Mouse (Mus musculus): Measurements from ENCODE around the gene Chadl.
"Not testable (repeated sequence)": the region's sequence is repeated elsewhere in the genome, so short reads cannot be mapped to it uniquely, and the experiment has no call there.

Chadl gene

DNA sequence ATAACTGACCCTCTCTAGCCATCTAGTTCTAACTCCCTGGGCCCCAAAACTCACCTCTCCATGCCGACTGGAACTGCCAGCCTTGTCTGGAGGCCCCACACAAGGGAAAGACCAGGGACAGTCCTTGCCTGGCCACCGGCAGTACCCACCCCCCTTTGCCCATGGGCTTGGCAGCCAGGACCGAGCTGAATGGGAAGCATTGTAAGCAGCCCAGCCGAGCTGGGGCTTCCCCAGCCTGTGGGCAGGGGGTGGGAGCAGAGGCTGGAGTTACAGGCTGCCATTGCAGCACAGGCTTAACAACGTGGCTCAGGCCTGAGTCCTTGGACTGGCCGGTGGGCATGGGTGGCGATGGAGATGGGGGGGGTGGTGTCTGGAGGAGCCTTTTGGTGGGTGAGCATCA, at the start of gene Chadl:
TSS of gene Chadl (minus strand) at position 113 of the 400 bp plus-strand sequence.
- no peak for DNase-seq (ENCODE audit: low spot score)

- DNase-seq (ENCODE audit: low spot score): peak; percentile 45
Measured at GRCm38 (mm10) chr15:81745601-81746114, 48.6 kb upstream of the Chadl start.

- DNase-seq (ENCODE audit: low spot score): peak; percentile 74
Measured at GRCm38 (mm10) chr15:81744992-81745600, 48.0 kb upstream of the Chadl start, which contains the start of the genes Zc3h7b and Rangap1. Zc3h7b (plus strand) TSS chr15:81745057. Rangap1 (minus strand) TSS chr15:81745530.

DNA sequence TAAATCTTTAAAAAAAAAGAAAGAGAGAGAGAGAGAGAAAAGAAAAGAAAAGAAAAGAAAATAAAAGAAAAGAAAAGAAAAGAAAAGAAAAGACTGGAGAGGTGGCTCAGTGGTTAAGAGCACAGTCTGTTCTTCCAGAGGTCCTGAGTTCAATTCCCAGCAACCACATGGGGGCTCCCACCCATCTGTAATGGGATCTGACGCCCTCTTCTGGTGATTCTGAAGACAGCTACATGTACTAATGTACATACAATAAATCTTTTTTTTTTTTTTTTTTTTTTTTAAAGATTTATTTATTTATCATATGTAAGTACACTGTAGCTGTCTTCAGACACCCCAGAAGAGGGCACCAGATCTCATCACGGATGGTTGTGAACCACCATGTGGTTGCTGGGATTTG, 45.3 kb upstream of the Chadl start:
- DNase-seq (ENCODE audit: low spot score): not testable (repeated sequence)

DNA sequence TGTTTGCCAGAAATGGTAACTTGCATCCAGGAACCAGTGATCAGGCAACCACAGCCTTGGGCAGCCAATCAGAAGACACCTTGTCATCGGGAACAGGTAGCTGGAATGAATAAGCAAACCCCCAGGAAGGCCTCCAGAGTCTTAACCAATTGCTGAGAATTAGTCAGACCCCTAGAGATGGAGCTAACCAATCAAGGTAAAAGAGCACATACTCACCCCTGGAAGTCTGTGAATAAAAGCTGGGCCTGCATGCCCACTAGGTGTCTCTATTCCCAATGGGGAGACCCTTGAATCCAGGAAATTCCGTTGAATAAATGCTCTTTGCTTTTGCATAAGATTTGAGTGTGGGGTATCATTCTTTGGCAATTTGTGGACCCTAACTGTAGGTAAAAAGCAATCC, 42.8 kb upstream of the Chadl start:
- peak; percentile 31 for DNase-seq (ENCODE audit: low spot score)

- peak; percentile 67 for DNase-seq (ENCODE audit: low spot score)
Measured at GRCm38 (mm10) chr15:81739296-81739695, 42.2 kb upstream of the Chadl start.

DNA sequence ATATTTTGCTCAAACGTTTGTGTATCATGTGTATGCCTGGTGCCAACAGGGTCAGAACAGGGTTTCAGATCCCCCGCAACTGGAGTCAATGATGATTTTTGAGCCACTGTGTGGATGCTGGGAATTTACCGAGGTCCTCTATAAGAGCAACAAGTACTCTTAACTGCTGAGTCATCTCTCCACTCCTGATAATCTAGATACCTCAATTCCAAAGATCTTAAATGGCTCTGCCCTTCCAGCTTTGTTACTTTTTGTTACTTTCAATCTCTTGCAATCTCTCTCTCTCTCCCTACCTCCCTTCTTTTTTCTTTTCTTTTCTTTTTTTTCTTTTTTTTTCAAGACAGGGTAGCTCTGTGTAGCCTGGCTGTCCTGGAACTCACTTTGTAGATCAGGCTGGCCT, 38.0 kb upstream of the Chadl start:
- no peak for DNase-seq (ENCODE audit: low spot score)

GRCm38 (mm10) chr15:81729792-81730635, 32.9 kb upstream of the Chadl start:
- peak; percentile 99 for DNase-seq (ENCODE audit: low spot score)

DNA sequence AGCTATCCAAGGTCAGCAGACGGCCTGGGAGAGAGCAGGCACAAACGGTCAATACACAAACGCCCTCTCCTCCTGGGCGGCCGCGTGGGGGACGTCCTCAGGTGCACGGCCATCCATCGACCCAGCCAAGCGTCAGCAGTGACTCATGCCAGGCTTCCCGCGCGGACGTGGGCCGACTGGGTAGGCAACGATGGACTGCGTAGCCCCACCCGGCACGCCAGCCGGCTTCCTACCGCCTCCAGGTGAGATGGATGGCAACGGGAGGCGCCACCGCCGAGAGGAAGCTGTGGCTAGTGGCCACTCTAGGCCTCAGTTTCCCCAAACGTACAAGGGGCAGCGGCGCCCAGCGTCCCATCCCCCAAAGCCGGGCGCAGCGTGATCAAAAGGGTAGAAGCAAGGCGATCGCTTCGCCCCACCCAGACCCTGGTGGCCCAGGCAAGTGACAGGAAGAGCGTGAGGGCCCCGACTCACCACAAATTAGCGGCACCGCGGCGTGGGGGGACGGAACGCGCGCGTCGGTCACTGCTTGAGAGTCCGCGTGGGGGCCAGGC, 32.2 kb upstream of the Chadl start:
- DNase-seq (ENCODE audit: low spot score): no peak

- no peak for DNase-seq (ENCODE audit: low spot score)
Measured at GRCm38 (mm10) chr15:81725965-81726364, 28.9 kb upstream of the Chadl start.

- DNase-seq (ENCODE audit: low spot score): no peak
Measured at GRCm38 (mm10) chr15:81723653-81724052, 26.6 kb upstream of the Chadl start.

- DNase-seq (ENCODE audit: low spot score): no peak
Measured at GRCm38 (mm10) chr15:81722361-81722760, 25.3 kb upstream of the Chadl start.

- no peak for DNase-seq (ENCODE audit: low spot score)
Measured at GRCm38 (mm10) chr15:81719139-81719531, 22.0 kb upstream of the Chadl start.

DNA sequence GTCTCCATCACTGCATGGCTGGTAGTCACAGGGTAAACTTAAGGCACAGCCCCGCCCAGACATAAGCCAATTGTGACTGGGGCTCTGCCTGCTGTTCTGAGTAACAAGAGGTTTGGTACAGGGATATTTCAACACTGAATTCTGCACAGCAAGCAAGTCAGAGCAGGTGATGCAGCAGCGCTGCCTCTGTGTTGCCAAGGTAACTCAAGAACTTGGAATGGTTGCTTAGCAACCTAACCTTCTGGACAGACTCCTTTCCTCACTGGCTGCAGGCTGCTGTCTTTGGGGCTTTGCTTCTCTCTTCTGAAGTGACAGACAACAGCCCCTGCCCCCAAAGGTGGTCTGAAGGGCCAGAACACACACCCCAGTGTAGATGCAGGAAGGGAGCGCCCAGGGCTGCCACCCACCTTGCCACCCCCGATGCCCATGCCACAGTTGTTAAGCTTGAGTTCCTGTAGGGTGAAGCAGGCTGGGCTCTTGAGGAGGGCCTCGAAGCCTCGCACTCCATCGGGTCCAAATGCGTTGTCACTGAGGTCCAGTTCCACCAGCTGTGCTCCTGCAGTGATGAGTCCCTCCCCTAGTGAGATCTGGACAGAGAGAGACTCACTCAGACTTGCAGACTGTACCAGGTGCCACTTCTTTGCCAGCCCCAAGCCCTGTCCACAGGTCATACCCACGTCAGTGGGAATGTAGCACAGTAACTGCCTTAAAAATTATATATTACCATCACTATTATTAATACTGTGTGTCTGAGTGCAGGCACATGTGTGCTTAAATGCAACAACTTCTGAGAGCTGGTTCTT, 21.4 kb upstream of the Chadl start:
- no peak for DNase-seq (ENCODE audit: low spot score)

GRCm38 (mm10) chr15:81713742-81714141, 16.7 kb upstream of the Chadl start:
- no peak for DNase-seq (ENCODE audit: low spot score)

GRCm38 (mm10) chr15:81710801-81711200, 13.7 kb upstream of the Chadl start:
- no peak for DNase-seq (ENCODE audit: low spot score)

- DNase-seq (ENCODE audit: low spot score): no peak
Measured at GRCm38 (mm10) chr15:81709686-81710085, 12.6 kb upstream of the Chadl start.

GRCm38 (mm10) chr15:81708991-81709390, 11.9 kb upstream of the Chadl start:
- DNase-seq (ENCODE audit: low spot score): no peak

DNA sequence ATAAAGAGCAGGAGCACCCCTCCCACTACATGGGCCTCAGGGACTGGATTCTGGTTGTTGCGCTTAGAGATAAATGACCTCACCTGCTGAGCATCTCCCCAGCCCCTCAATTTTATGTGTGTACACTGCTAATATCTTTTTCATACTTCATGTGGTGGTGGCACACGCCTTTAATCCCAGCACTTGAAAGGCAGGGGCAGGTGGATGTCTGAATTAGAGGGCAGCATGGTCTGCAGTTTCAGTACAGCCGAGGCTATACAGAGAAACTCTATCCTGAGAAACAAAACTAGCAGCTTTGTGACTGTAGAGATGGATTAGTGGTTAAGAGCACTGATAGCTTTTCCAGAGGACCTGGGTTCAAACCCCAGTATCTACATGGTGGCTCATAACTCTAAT, 6.0 kb upstream of the Chadl start:
- no peak for DNase-seq (ENCODE audit: low spot score)

GRCm38 (mm10) chr15:81702306-81703093, 5.4 kb upstream of the Chadl start:
- DNase-seq (ENCODE audit: low spot score): no peak

DNA sequence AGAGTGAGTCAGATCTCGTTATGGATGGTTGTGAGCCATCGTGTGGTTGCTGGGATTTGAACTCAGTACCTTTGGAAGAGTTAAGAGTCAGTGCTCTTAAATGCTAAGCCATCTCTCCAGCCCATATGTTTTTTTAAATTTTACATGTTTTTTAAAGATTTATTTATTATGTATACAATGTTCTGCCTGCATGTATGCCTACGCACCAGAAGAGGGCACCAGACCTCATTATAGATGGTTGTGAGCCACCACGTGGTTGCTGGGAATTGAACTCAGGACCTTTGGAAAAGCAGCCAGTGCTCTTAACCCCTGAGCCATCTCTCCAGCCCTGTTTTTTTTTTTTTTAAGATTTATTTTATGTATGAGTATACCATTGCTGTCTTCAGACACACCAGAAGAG, 4.3 kb upstream of the Chadl start:
- not testable (repeated sequence) for DNase-seq (ENCODE audit: low spot score)

Data from lung, postnatal 25 days (tissue).